Mouse (Mus musculus): Measurements from ENCODE around the gene Shc2.

DNA sequence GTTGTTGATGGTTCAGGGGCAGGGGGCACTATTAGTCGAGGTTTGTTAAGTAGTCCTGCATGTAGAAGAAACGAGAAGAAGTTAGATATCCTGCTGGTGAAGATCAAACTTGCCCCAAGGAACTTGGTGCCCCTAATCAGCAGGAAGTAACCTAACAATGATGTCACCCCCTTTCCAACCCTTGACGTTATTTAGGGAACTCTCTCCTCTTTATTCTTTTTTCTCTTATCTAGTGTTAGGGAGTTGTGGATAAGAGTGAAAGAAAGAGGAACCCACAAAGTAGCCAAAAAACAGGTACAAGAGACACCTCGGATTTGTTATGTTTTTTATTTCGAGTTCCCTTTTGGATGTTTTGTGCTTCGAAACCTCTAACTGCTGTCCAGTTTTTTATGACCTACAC, 43.6 kb downstream of the Shc2 start:
- TF ChIP-seq CTCF (IDR thresholded peaks at IDR 0.05) (no peak), EP300 (IDR thresholded peaks at IDR 0.05) (no peak)
